Mouse (Mus musculus): ENCODE measurements at regions not wholly inside any gene's neighbourhood (a gene's known extent, or its start where the extent isn't known, plus 50 kb on each side); places are given as distances from the start of the nearest gene placed in this dataset.

GRCm38 (mm10) chr16:21369569-21370512 lies 53.1 kb upstream of the Vps8 start:
- no peak for TF ChIP-seq CTCF (IDR thresholded peaks at IDR 0.05; ENCODE audit: borderline replicate concordance, insufficient read depth, low read length)
- no peak for TF ChIP-seq POLR2A (IDR thresholded peaks at IDR 0.05; ENCODE audit: low read depth, low read length)
